Mouse (Mus musculus) heart, adult 2 months (tissue): ENCODE data around the gene Klhdc7b. TPM values are rescaled to one million over a fixed set of nuclear protein-coding genes. Genes with fewer than 3 reads are reported as not detected.

ENCODE experiments used
- DNase-seq, 2 experiments: peaks; one replicate each; pipeline ENCODE4 v3.0.0; 2021
- H3K27ac ChIP-seq: fragments of 200-600 bp; 2 replicates; pipeline ENCODE4 v1.8.1; 2022
- H3K27me3 ChIP-seq: fragments of 200-500 bp; 2 replicates; pipeline ENCODE4 v1.6.1; 2012; ENCODE audit warnings: mild to moderate bottlenecking, low read length, inconsistent platforms, mixed read lengths; ENCODE audit not compliant: control insufficient read depth, insufficient read depth
- H3K36me3 ChIP-seq: fragments of 200-500 bp; 2 replicates; pipeline ENCODE4 v1.6.1; 2012; ENCODE audit warnings: low read length, inconsistent platforms; ENCODE audit not compliant: control insufficient read depth, insufficient read depth
- H3K4me1 ChIP-seq: fragments of 200-500 bp; 2 replicates; pipeline ENCODE4 v1.6.1; 2011; ENCODE audit warnings: low read length; ENCODE audit not compliant: control insufficient read depth, insufficient read depth
- H3K4me3 ChIP-seq: fragments of 200-600 bp; 2 replicates; pipeline ENCODE4 v1.8.1; 2022
- H3K79me2 ChIP-seq: fragments of 200-500 bp; replicated peaks from 2 replicates; pipeline ENCODE4 v1.6.1; 2012; ENCODE audit warnings: mild to moderate bottlenecking, inconsistent platforms, low read length, moderate library complexity, mixed read lengths; ENCODE audit not compliant: control insufficient read depth, insufficient read depth
- H3K9ac ChIP-seq: fragments of 200-500 bp; 2 replicates; pipeline ENCODE4 v1.6.1; 2012; ENCODE audit warnings: low read depth, mild to moderate bottlenecking, control low read depth, inconsistent platforms, low read length, mixed read lengths
- CTCF ChIP-seq: fragments of 200-600 bp; IDR thresholded peaks from 2 replicates; pipeline ENCODE4 v1.8.1; 2022; ENCODE audit warnings: antibody characterized with exemption, mild to moderate bottlenecking, moderate library complexity
- EP300 ChIP-seq: fragments of 200-500 bp; IDR thresholded peaks from 2 replicates; pipeline ENCODE4 v1.6.1; 2011; ENCODE audit warnings: low read depth, low read length, control low read depth; ENCODE audit not compliant: insufficient read depth
- POLR2A ChIP-seq: fragments of 200-500 bp; IDR thresholded peaks from 2 replicates; pipeline ENCODE4 v1.6.1; 2011; ENCODE audit warnings: mild to moderate bottlenecking, low read depth, low read length, control low read depth; ENCODE audit not compliant: insufficient read depth
- WGBS: fragments of 180-500 bp; shearing (Covaris S2); methylation state at CpG from one replicate; pipeline ENCODE4 v1.1.7; 2018; 5-methylcytosine and 5-hydroxymethylcytosine counted together
- intact Hi-C: fragments of 180-260 bp; cut with DNase I; formaldehyde crosslinking; loops from one replicate; pipeline ENCODE4 v1.15.1; 2025
- polyA plus RNA-seq: library from polyadenylated mRNA; depleted of rRNA; stranded (reverse); fragments of >200 nt; gene quantifications from 2 replicates; pipeline ENCODE4 v1.2.3, GENCODE M21; 2012
- total RNA-seq, 2 experiments: library from RNA; stranded (reverse); gene quantifications; 2 replicates each; pipeline ENCODE4 v1.2.3; 2021

The Klhdc7b gene
- total and polyA plus RNA-seq, 3 experiments = not detected

DNA sequence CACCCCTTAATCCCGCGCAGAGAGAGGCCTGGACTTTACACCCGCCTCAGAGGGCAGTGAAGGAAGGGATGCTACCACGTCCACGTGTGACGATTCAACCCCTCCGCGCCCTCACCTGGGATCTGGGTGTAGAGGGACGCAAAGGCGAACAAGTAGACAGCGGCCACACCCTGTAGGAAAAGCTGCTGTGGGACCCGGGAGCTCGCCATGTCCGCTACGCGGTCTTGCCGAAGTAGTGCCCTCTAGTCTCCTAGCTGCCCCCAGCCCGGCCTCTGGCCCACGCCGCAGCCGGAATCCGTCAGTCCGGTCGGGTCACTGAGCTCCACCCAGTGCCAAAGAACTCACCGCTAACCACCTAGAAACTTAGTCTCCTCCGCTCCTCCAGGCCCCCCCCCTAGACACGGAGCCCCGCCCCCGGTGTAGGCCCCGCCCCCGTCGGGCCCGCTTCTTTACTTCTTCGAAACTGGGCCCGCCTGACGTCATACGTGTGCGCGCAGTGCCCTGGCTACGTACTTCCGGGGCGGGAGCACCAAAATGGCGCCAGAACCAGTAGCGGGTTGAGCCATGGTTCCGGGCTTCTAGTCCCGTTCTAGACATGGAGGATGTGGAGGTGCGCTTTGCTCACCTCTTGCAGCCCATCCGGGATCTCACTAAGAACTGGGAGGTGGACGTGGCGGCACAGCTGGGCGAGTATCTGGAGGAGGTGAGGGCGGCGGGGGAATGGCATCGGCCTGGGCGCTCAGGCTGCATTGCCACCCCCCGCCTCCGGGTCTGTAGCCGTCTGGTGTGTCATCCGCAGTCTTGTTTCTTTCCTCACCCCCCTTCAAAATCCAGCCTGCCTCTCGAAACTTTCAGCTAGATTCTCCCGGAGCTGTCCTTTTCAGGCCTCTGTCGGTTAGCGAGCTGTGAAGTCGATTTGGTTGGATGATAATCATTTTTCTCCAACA, 29.2 kb upstream of the Klhdc7b start, which contains the start of the genes Lmf2 and Ncaph2:
Gene Lmf2 (minus strand): TSS at position 419 of the 947 bp plus-strand sequence.
Gene Ncaph2 (plus strand): TSS at position 479 of the 947 bp plus-strand sequence.
- H3K27me3 ChIP-seq = no peaks in the 10 kb centered on the region
- H3K9ac ChIP-seq = peak within 1 kb of the TSS; percentile 95
- H3K79me2 ChIP-seq = peaks cover 3% of the 10 kb centered on the region
- H3K36me3 ChIP-seq = no peaks in the 10 kb centered on the region; the same call in 1 of the 2 replicates
- under 1% methylated on average over 64 of the region's 64 CpGs for WGBS
- TF ChIP-seq EP300 (0 out of 2 replicates have a peak, but pooled peaks have one; percentile 33), CTCF (no peak), POLR2A (peak; percentile 57)
- peak; percentile 95 to 98 for DNase-seq
- peak within 1 kb of the TSS; percentile 90 for H3K27ac ChIP-seq
- peak within 1 kb of the TSS; percentile 97 for H3K4me3 ChIP-seq
- intact Hi-C loops = loop anchor here (2.0 kb wide), 2 partner anchors 17 to 41 kb away; partner anchors contain the start of genes Sbf1 and Sco2
- peaks cover 7% of the 10 kb centered on the region for H3K4me1 ChIP-seq

DNA sequence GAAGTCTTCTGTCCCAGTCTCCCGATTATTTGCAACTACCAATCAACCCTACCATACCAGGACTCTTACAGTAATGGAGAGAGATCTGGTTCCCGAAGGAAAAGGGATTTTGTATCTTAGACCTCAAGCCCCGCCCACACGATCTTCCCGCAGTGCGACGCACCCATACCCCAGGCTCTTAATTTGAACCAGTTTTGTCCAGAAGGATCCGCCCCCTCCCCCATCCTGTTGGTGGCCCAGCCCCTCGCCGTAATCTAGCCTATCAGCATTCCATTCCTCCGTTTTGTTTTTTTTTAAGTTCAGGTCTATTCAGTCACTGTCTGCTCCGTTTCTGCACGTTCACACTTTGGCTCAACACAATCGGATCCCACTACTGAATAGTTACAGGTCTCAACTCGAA, 28.3 kb upstream of the Klhdc7b start:
- Histone ChIP-seq H3K4me1 (peaks cover 6% of the 10 kb centered on the region), H3K27ac (peak overlapping the region; percentile 90), H3K9ac (no peak overlapping the region), H3K79me2 (peaks cover 3% of the 10 kb centered on the region), H3K27me3 (no peaks in the 10 kb centered on the region), H3K4me3 (peak overlapping the region; percentile 97), H3K36me3 (no peaks in the 10 kb centered on the region)
- TF ChIP-seq EP300 (no peak), POLR2A (no peak), CTCF (no peak)
- under 1% methylated on average over 15 of the region's 15 CpGs for WGBS
- DNase-seq = no peak
- intact Hi-C loops = no loop called here

DNA sequence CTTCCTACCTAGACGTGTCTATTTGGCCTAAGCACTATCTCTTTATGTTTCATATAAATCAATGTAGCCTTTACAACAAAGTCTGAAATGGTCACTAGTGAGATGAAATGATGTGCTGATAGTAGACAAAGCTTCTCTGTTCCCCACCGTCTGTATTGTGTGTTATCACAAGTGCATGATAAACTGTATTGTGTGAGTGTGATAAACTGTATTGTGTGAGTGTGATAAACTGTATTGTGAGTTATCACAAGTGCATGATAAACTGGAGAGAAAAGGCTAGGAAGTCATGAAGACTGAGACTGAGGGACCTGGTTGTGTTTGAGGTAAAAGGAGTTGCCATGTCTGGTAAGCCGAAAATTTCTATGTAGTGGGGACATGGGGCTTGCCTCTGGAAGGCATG, 25.9 kb upstream of the Klhdc7b start:
- intact Hi-C loops = no loop called here
- no peak for DNase-seq

DNA sequence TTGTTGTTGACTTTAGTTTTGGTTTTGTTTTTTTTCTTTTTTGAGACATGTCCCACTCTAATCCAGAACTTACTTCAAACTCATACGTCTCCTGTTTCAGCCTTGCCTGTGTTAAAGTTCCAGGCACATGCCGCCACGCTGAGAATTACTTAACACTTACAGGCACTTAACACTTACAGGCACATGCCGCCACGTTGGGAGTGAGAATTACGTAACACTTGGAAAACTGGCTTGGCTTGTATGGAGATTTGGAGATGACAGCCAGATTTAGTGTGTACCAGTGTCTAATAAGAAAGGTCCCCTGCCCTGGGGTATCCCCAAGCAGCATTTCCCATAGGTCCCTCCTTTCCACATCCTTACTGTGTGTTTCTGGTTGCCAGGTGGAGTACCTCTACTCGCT, 21.7 kb upstream of the Klhdc7b start:
- H3K9ac ChIP-seq = no peak overlapping the region
- no peak overlapping the region for H3K4me3 ChIP-seq
- DNase-seq = no peak
- intact Hi-C loops = no loop called here
- no peaks in the 10 kb centered on the region for H3K36me3 ChIP-seq
- no peaks in the 10 kb centered on the region for H3K27me3 ChIP-seq
- no peak for TF ChIP-seq POLR2A
- no peak for TF ChIP-seq CTCF
- no peak for TF ChIP-seq EP300
- H3K27ac ChIP-seq = no peak overlapping the region
- no peaks in the 10 kb centered on the region; the same call in 1 of the 2 replicates for H3K79me2 ChIP-seq
- WGBS = 82% methylated on average over 7 of the region's 7 CpGs
- no peaks in the 10 kb centered on the region for H3K4me1 ChIP-seq

More for the DNA sequence above, 25.9 kb upstream of the Klhdc7b start:
- 50% methylated on average over 3 of the region's 3 CpGs for WGBS
- H3K27ac ChIP-seq = no peak overlapping the region
- H3K27me3 ChIP-seq = no peaks in the 10 kb centered on the region
- peaks cover 6% of the 10 kb centered on the region for H3K4me1 ChIP-seq
- H3K9ac ChIP-seq = no peak overlapping the region
- H3K79me2 ChIP-seq = peaks cover 3% of the 10 kb centered on the region
- no peak overlapping the region for H3K4me3 ChIP-seq
- TF ChIP-seq CTCF (no peak), EP300 (no peak), POLR2A (no peak)
- no peaks in the 10 kb centered on the region for H3K36me3 ChIP-seq

DNA sequence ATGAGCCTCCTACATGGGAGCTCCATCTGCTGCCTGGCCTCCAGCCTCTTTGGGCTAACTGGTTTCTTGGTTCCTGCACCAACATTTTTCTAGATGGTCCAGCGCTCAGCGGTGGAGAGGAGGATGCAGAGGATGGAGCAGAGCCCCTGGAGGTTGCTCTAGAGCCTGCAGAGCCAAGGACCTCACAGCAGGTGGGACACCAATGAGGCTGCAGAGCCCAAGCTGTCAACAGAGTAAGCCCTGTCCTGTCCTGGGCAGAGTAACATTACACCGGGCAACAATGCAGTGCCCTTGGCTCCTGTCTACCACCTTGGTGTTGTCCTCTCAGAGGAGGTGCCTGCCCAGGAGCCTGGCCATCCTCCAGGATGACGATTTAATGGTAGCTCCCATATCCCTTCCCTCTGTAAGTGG, 19.6 kb upstream of the Klhdc7b start:
- 84% methylated on average over 4 of the region's 4 CpGs for WGBS
- H3K27ac ChIP-seq = no peak overlapping the region
- no peaks in the 10 kb centered on the region; the same call in 1 of the 2 replicates for H3K79me2 ChIP-seq
- no peaks in the 10 kb centered on the region for H3K36me3 ChIP-seq
- no peak overlapping the region for H3K4me3 ChIP-seq
- no peaks in the 10 kb centered on the region for H3K4me1 ChIP-seq
- intact Hi-C loops = no loop called here
- H3K9ac ChIP-seq = no peak overlapping the region
- H3K27me3 ChIP-seq = no peaks in the 10 kb centered on the region
- TF ChIP-seq EP300 = no peak
- TF ChIP-seq CTCF = no peak
- TF ChIP-seq POLR2A = no peak
- no peak for DNase-seq

DNA sequence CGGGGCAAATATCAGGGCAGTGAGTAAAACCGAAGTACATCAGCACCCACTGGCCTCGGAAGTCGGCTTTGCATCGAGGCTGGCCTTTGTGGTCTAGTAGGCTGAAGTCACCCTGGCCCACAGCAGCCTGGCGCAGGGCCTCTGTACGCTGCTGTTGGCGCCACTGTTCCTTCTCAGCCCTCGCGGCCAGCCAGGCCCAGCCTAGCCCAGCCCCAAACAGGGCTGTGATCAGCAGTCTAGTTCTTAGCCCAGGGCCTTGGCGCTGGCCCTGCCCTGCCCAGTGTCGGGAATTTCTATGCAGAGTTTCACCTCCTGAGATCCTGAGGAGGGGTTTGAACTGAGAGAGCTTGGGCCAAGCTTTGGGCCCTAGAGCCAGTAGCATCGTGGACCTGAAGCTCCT, 12.6 kb upstream of the Klhdc7b start:
- TF ChIP-seq CTCF (no peak), POLR2A (no peak), EP300 (no peak)
- WGBS = 86% methylated on average over 13 of the region's 13 CpGs
- intact Hi-C loops = loop anchor here (2.0 to 10.0 kb wide), 2 partner anchors 17 to 227 kb away; partner anchors contain the start of genes Lmf2, Mapk11, Mapk12 and Ncaph2
- Histone ChIP-seq H3K27ac (no peak overlapping the region), H3K9ac (no peak overlapping the region), H3K4me3 (no peak overlapping the region), H3K36me3 (no peaks in the 10 kb centered on the region), H3K79me2 (no peaks in the 10 kb centered on the region), H3K4me1 (peaks cover 7% of the 10 kb centered on the region), H3K27me3 (no peaks in the 10 kb centered on the region)
- DNase-seq = peak in 1 of 2 experiments; percentile 17
